Mouse (Mus musculus) hindbrain, embryonic 11.5 days (tissue): ENCODE results near the gene Gm20388. TPM values are rescaled to one million over a fixed set of nuclear protein-coding genes. Genes with fewer than 3 reads are reported as not detected.

Source experiments
- ATAC-seq: fragments of 200-750 bp; cut with Nextera tagmentation; 2 replicates; pipeline ENCODE4 v1.8.0; 2017; ENCODE audit warnings: mild to moderate bottlenecking, moderate TSS enrichment, moderate library complexity; ENCODE audit not compliant: low FRiP score
- DNase-seq: peaks from one replicate; pipeline ENCODE4 v3.0.0-alpha.2; 2015; ENCODE audit warnings: low spot score
- H3K27ac ChIP-seq: fragments of 300-500 bp; sonication (generic); 2 replicates; pipeline ENCODE4 v1.5.1; 2014; ENCODE audit warnings: mild to moderate bottlenecking, low read depth, low read length
- H3K27me3 ChIP-seq: fragments of 300-500 bp; sonication (generic); 2 replicates; pipeline ENCODE4 v1.6.1; 2014; ENCODE audit warnings: mild to moderate bottlenecking, low read length, moderate library complexity, mixed read lengths; ENCODE audit not compliant: control insufficient read depth, insufficient read depth
- H3K36me3 ChIP-seq: fragments of 300-500 bp; sonication (generic); 2 replicates; pipeline ENCODE4 v1.6.1; 2014; ENCODE audit warnings: mild to moderate bottlenecking, low read length, moderate library complexity, mixed read lengths; ENCODE audit not compliant: control insufficient read depth, insufficient read depth
- H3K4me1 ChIP-seq: fragments of 300-500 bp; sonication (generic); replicated peaks from 2 replicates; pipeline ENCODE4 v1.6.1; 2014; ENCODE audit warnings: low read length, mixed read lengths; ENCODE audit not compliant: control insufficient read depth, insufficient read depth
- H3K4me2 ChIP-seq: fragments of 300-500 bp; sonication (generic); replicated peaks from 2 replicates; pipeline ENCODE4 v1.6.1; 2014; ENCODE audit warnings: mild to moderate bottlenecking, low read depth, low read length
- H3K4me3 ChIP-seq: fragments of 300-500 bp; sonication (generic); 2 replicates; pipeline ENCODE4 v1.5.1; 2014; ENCODE audit warnings: low read depth, low read length
- H3K9ac ChIP-seq: fragments of 300-500 bp; sonication (generic); 2 replicates; pipeline ENCODE4 v1.6.1; 2014; ENCODE audit warnings: low read depth, low read length
- H3K9me3 ChIP-seq: fragments of 300-500 bp; sonication (generic); 2 replicates; pipeline ENCODE4 v1.6.1; 2016; ENCODE audit warnings: low read length; ENCODE audit not compliant: control insufficient read depth
- WGBS: fragments of 180-500 bp; shearing (Covaris S2); extraction: QIAGEN DNeasy Blood & Tissue Kit; methylation state at CpG from one replicate; pipeline ENCODE4 v1.1.7; 2014; 5-methylcytosine and 5-hydroxymethylcytosine counted together
- polyA plus RNA-seq: library from polyadenylated mRNA; unstranded; fragments of >200 nt; fragmentation: Nextera tagmentation; extraction: Ambion mirVana; gene quantifications from 2 replicates; pipeline ENCODE4 v1.2.1, GENCODE M21; 2014

Gm20388 gene
- polyA plus RNA-seq, 1 experiment from 2014 or later: 11.8 TPM

DNA sequence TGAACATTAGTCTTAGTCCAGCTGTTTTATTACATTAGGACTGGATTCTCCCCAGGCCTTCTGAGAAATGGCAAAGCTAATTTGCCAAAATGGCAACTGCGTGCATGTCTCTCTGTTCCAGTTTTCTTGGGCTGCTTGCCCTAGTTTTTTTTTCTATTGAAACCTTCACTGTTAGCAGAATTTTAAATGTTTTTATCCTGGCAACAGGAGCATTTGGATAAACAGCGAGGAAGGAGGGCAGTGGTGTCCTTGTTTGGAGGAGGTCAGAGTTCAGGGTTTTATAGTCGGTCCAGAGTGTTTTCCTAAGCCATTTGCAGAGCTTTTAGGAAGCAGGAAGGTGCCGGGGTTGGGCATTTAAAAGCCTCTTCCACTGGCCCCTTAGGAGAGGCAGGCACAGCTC is 2057.3 kb downstream of the Gm20388 start:
- H3K9me3 ChIP-seq: no peaks in the 10 kb centered on the region
- peaks cover 10% of the 10 kb centered on the region for H3K4me1 ChIP-seq
- H3K9ac ChIP-seq: no peak overlapping the region
- no peaks in the 10 kb centered on the region for H3K27me3 ChIP-seq
- WGBS: 50% methylated on average over 4 of the region's 4 CpGs
- H3K36me3 ChIP-seq: no peaks in the 10 kb centered on the region
- 0 out of 2 replicates have a peak overlapping the region, but pooled peaks have one; percentile 13 for H3K27ac ChIP-seq
- no peak overlapping the region for H3K4me2 ChIP-seq
- DNase-seq (no peak), ATAC-seq (no peak)
- no peak overlapping the region for H3K4me3 ChIP-seq

DNA sequence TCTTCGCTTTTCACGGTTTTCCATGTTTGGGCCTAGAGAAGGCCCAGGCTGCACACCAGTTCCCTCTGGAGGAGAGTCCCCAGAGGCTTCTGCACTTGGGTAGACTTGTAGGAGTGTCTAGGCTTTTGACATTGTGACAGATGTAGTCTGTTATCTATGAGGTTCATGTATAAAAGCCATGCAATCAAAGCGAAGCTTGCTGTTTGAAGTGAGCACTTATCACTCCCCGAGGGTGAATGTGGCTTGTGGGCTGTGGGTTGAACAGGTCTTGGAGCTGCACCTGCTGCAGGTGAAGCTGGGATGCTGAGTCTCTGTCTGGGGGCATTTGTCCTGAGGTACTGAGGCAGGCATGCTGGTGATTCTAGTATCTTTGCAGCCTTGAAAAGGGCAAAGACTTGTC is 2057.9 kb downstream of the Gm20388 start:
- H3K9me3 ChIP-seq: no peaks in the 10 kb centered on the region
- H3K27me3 ChIP-seq: no peaks in the 10 kb centered on the region
- H3K36me3 ChIP-seq: no peaks in the 10 kb centered on the region
- no peak overlapping the region for H3K4me3 ChIP-seq
- H3K4me2 ChIP-seq: no peak overlapping the region
- 74% methylated on average over 4 of the region's 4 CpGs for WGBS
- H3K9ac ChIP-seq: no peak overlapping the region
- DNase-seq: no peak
- no peak overlapping the region for H3K27ac ChIP-seq
- ATAC-seq: no peak
- peaks cover 10% of the 10 kb centered on the region for H3K4me1 ChIP-seq

DNA sequence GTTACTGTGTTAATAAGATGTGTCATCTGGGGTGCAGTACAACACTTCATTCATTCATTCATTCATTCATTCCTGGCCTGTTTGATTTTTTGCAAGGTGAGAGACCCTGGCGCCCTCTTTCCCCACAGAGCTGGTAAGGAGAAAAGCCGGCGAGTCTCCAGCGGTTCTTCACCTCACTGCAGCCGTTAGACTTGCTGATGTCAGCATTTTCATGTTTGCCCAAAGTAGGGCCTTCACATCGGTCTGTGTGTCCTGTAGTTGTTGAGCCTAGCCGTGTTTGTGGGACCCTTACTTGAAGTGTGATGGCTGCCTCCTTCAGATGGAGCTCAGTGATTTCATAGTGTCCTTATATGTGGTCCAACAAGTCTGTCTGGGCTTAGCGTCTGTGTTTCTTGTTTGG is 2059.6 kb downstream of the Gm20388 start:
- Histone ChIP-seq H3K27me3 (no peaks in the 10 kb centered on the region), H3K9ac (no peak overlapping the region), H3K9me3 (no peaks in the 10 kb centered on the region), H3K4me2 (no peak overlapping the region), H3K36me3 (0 out of 2 replicates have a peak, but pooled peaks cover 5% of the 10 kb centered on the region), H3K27ac (no peak overlapping the region), H3K4me1 (peaks cover 10% of the 10 kb centered on the region), H3K4me3 (no peak overlapping the region)
- ATAC-seq (no peak), DNase-seq (no peak)
- WGBS: 91% methylated on average over 8 of the region's 8 CpGs

DNA sequence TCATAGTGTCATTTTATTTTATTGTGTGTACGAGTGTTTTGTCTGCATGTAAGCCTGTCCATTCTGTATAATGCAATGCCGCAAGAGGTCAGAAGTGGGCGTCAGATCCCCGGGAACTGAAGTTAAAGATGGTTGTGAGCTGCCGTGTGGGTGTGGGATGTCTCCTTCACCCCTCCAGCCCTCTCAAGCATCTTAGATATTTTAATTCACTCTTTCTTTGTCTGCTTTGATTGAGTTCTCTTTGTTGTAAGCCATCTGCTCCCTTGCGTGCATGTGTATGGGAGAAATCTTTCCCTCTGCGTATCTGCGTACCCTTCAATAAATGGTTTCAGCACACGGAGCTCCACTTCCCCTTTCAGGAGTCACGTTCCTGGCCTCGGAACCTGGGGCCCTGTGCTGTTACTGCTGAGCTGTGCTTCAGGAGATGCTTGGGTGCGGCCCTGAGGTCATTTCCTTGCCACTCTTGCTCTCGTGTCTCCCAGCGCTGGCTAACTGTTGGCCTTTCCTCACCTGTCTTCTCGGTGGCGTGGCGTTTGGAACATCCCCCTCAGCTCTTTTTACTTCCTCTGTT is 2060.9 kb downstream of the Gm20388 start:
- no peaks in the 10 kb centered on the region for H3K27me3 ChIP-seq
- H3K4me1 ChIP-seq: peaks cover 8% of the 10 kb centered on the region
- WGBS: 76% methylated on average over 17 of the region's 17 CpGs
- H3K9ac ChIP-seq: no peak overlapping the region
- no peak for ATAC-seq
- peaks cover 5% of the 10 kb centered on the region; the same call in 1 of the 2 replicates for H3K36me3 ChIP-seq
- no peak for DNase-seq
- no peak overlapping the region for H3K27ac ChIP-seq
- H3K9me3 ChIP-seq: no peaks in the 10 kb centered on the region
- H3K4me2 ChIP-seq: no peak overlapping the region
- no peak overlapping the region for H3K4me3 ChIP-seq

DNA sequence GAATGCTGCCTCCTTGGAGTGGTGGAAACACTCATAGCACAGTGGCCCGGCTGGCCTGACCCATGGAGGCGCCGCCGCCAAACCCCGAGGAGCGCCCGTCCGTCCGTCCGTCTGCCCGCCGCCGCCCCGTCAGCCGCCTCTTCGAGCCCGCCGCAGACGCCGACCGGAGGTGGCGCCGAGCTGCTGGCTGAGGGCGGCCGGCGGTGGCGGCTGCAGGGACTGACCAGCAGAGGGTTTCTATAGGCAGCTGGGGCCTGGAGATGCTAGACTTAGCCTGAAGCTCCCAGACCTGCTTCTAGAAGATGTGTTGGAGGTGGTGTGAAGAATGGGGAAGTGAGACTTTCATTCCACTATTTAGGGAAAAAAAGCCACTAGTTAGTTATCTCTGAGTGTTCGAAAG is 2063.3 kb downstream of the Gm20388 start:
- Histone ChIP-seq H3K36me3 (peaks cover 7% of the 10 kb centered on the region; the same call in 1 of the 2 replicates), H3K9ac (no peak overlapping the region), H3K4me1 (no peaks in the 10 kb centered on the region), H3K27me3 (no peaks in the 10 kb centered on the region), H3K27ac (no peak overlapping the region), H3K9me3 (no peaks in the 10 kb centered on the region), H3K4me3 (no peak overlapping the region), H3K4me2 (no peak overlapping the region)
- no peak for DNase-seq
- WGBS: 92% methylated on average over 28 of the region's 28 CpGs
- no peak for ATAC-seq

DNA sequence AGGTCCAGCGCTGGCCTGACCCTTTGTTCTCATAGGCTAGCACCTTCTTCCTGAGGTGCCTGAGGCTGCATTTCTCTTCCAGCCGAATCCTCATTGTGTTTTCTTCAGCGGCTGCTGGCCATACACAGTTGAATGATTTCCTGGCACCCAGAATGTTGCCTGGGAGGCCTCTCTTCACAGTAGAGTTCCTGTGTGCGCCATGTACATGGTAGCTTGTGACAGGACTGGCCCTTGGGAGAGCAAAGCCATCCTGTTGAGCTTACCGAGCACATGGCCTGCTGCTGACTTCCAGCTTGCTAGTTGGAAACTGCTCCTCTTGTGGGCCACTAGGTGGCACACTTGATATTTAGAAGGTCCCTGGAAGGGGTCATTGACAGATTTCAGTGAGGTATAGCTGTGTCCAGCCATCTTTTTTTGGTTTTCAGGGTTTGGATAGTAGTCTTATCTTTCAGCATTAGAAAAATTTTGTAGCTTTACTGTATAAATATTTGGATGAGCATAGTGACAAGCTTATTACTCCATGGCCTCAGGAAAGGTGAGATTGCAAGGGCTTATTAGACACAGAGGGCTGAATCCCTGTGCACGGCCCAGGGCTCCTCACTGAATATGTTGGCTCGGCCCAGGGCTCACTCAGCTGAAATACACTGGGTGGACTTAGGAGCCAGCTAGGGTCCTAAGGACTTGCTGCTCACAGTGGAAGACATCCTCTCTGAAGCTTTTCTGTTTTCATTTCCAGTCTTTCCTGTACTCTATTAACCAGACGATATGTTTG is 2067.4 kb downstream of the Gm20388 start:
- no peaks in the 10 kb centered on the region for H3K9me3 ChIP-seq
- H3K27ac ChIP-seq: no peak overlapping the region
- no peaks in the 10 kb centered on the region for H3K27me3 ChIP-seq
- no peaks in the 10 kb centered on the region for H3K4me1 ChIP-seq
- no peak overlapping the region for H3K4me2 ChIP-seq
- peak; percentile 64 for DNase-seq
- H3K36me3 ChIP-seq: peaks cover 10% of the 10 kb centered on the region; the same call in 1 of the 2 replicates
- H3K9ac ChIP-seq: no peak overlapping the region
- H3K4me3 ChIP-seq: no peak overlapping the region
- 74% methylated on average over 8 of the region's 8 CpGs for WGBS
- no peak for ATAC-seq

DNA sequence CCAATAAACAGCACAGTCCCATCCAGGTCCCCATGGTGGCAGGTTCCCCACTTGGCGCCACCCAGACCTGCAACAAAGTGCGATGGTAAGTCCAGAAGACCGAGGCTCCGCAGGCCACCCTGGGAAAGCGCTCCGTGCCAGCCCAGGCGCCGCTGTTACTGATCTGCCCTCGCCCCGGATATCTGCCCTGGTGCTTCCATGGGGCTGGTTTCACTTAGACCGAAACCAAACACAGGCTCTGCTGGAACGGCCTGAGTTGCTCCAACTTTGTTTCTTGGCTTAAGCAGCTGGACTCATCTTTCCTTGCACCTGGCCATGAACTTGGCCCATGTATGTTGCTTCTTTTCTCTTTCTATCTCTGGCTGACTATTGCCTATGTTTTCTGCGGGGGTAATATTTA is 2068.0 kb downstream of the Gm20388 start:
- Histone ChIP-seq H3K4me1 (no peaks in the 10 kb centered on the region), H3K4me3 (no peak overlapping the region), H3K36me3 (peaks cover 10% of the 10 kb centered on the region; the same call in 1 of the 2 replicates), H3K9me3 (no peaks in the 10 kb centered on the region), H3K27ac (no peak overlapping the region), H3K4me2 (no peak overlapping the region), H3K27me3 (no peaks in the 10 kb centered on the region), H3K9ac (no peak overlapping the region)
- DNase-seq (no peak), ATAC-seq (no peak)
- 96% methylated on average over 13 of the region's 13 CpGs for WGBS

DNA sequence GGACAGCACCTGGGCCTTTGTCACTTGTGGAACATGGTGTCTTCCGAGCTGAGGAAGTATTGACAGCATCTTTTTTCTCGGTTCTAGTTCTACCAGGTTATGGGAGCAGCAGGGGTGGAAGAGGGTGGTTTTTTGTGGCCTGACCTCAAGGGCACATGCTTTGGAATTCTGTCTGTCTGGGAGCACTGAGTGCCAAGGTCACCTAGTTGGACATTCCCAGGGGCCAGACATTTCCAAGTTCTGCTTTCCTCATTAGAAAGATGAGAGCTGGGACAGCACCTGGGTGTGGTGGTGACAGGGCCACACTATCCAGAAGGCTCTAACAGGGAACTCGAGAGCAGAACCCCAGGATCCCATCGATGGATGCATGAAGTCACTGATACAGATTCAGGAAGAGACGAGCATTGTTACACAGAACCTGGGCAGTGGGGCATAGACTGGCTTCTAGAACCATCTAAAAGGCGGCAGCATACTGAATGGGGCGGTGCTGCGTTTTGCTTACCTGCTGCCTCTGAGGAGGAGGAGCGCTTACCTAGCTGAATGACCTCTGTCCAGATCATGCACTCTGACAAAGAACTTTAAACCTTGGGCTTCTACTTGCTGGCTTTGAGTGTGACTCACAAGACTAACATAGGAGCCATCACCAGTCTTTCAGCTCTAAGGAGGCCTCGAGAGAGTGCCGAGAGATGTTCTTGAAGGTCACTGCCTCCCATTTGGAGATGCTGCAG is 2070.3 kb downstream of the Gm20388 start:
- Histone ChIP-seq H3K4me2 (no peak overlapping the region), H3K27me3 (no peaks in the 10 kb centered on the region), H3K4me3 (no peak overlapping the region), H3K36me3 (peaks cover 5% of the 10 kb centered on the region; the same call in 1 of the 2 replicates), H3K27ac (no peak overlapping the region), H3K9me3 (no peaks in the 10 kb centered on the region), H3K9ac (no peak overlapping the region), H3K4me1 (no peaks in the 10 kb centered on the region)
- no peak for DNase-seq
- 93% methylated on average over 11 of the region's 11 CpGs for WGBS
- ATAC-seq: no peak
